Mouse (Mus musculus) adrenal gland, postnatal 36 days (tissue): ENCODE results near the gene Vti1a. TPM values are rescaled to one million over a fixed set of nuclear protein-coding genes. Genes with fewer than 3 reads are reported as not detected.

Experiments
- DNase-seq, 2 experiments: peaks; one replicate each; pipeline ENCODE4 v3.0.0; 2021; ENCODE audit warnings: mixed read lengths in 1 of 2
- total RNA-seq, 2 experiments: library from RNA; stranded (reverse); gene quantifications; 2 replicates each; pipeline ENCODE4 v1.2.3; 2021

The Vti1a gene
- total RNA-seq, 2 experiments from 2014 or later = 33.5 to 37.4 TPM

DNA sequence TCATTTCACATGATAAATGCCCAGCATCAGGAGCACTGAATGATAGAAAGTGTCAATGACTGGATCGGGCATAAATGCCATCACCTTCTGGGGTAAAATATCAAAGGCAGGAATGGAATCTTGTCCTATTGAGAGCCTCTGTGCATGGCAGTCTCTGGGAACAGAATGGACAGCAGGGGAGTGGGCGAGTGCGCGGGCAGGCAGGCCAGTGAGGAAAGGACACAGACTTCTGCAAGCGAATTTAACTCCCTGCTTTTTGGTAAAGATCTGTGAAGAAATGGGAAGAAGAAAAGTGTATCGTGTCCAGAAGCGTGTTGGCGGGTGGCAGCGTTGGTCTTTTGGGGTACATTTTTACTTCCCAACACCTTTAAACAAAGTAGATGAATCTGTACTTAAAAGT lies 207.2 kb downstream of the Vti1a start:
- DNase-seq = no peak

DNA sequence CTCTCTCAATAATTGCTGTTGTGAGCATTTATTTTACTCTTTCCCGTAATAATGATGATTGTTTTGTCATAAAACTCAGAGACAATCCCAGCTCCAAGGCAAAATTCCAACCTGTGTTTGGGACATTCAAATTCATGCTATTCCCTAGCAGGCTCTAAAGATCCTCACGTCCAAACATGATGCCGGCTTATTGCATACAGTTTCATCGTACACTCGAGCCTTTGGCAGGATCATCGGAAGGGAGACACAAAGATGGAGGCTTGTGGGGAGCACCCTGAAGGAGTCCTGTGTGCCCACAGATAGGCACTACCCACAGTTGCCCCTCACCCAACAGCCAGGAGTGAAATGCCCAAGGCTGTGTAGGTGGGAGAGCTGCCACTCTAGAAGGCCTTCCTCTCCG lies 208.3 kb downstream of the Vti1a start:
- DNase-seq = no peak

DNA sequence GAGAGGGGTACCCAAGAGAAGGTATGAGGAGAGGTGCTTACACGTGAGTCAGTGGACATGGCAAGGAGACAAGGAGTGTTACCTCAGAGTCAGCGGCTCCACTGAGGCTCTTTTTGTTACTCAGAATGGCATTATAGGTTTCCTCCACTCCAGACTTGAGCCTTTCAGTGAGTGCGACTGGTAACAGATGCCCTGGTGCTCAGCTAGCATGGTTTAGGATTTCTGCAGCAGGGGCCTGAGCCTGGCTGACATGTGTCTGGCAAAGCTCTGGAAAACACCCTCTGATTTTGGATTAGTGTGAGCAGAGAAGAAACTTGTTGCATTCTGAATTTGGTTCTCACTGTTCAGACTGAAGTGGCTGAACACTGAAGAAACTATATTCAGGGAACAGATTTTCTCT lies 209.0 kb downstream of the Vti1a start:
- no peak for DNase-seq

DNA sequence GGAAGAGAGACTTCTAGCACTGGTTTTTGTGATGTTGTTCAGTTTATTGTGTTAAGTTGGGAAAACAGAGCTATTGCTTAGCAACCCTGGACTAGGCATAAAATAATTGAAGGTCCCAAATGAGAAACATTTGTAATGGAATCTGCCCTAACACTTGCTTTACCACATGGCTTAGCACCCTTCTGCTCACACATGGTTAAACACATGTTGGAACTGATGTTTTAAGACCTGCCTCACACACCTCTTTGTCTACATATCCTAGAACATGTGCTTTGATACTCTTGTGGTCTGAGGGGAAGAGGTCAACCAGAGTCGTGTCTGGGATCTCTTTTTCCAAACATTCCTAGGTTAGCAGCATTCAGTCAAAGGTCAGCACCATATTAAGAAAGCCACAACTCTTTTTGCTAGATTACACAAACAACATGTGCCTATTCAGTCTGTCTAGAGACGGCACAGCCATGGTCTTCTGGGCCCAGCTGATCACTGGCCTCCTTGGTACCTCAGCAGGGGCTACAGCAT lies 210.7 kb downstream of the Vti1a start:
- no peak for DNase-seq

DNA sequence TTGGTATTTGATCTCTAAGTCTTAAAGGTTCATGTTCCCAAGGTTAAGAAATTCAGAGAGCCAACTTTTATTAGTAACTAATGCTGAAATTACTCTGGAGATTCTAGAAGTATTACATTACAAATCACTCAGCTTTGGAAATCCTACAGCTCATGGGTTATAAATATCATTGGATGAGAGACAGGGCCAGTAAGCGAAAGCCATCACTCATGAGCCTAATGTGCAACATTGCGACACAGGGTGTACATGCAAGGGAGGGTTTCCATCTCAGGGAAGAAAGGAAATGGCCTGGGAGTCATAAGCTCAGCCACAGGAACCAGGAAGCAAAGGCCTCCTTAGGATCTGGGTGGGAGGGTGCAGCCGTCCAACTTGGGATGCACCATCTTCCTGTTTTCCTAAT lies 213.9 kb downstream of the Vti1a start:
- peak in 1 of 2 experiments; percentile 6 for DNase-seq

DNA sequence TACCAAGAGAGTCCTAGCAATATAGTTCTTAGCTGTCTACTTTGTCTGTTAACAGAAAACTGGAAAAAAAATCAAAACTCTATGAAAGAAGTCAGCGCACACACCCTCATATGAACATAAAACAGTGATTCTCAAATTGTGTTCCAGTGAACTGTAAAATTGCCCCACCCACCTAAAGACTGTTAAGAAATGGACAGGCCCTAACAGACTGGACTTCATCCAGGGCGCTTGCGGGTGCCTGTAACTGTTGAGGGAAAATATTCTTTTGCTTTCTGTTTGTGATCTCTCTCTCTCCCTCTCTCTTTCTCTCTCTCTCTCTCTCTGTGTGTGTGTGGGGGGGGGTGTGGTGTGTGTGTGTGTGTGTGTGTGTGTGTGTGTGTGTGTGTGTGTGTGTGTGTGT lies 216.6 kb downstream of the Vti1a start:
- DNase-seq = no peak

DNA sequence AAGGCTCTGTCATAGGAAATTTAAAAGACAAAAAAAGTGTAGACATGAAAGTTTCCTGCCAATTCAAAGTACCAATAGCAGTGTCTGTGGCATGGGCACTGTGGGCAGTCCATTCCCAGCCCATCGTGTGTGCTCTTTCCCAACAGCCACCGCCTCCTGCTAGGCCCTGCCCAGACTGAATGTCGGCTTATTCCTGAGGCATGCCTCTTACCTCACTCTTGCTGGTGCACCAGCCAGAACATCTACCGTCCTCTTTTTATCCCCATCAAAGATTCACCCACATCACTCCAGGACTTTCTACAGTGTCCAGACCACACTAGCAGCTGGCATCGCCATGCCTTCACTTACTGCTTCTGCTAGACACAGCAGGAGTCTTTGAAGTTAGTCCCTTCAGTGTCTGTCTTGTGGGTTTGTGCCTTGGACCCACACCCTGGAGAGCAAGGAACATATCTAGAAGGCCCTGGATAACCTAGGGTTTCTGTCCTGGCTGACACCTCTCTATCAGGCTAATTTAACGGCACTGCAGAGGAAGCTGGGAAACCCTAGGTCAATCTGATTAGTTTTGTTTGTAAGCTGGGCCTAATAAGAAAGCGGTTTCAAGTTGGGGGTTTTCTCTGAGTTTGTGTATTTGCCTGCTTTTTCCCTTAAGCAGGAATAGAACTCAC lies 220.3 kb downstream of the Vti1a start:
- DNase-seq = no peak

DNA sequence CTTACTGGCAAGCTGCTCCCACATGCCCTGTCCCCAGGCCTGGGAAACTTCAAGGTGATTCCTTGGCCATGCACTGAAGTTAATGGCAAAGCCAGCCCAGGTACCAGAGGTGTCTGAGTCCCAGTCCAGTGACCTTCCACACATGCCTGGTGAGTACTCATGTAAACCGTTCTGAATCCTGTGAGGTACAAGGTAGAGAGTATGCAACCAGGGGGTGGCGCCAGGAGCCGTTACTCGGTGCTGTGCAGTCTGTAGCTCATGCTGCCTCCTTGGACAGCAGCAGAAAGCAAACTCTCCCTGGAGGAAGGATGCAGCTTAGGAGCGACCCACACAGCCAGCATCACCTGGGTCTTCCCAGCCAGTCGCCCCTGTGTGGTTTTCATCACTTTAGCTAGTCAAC lies 221.6 kb downstream of the Vti1a start:
- DNase-seq = peak; percentile 33 to 58

DNA sequence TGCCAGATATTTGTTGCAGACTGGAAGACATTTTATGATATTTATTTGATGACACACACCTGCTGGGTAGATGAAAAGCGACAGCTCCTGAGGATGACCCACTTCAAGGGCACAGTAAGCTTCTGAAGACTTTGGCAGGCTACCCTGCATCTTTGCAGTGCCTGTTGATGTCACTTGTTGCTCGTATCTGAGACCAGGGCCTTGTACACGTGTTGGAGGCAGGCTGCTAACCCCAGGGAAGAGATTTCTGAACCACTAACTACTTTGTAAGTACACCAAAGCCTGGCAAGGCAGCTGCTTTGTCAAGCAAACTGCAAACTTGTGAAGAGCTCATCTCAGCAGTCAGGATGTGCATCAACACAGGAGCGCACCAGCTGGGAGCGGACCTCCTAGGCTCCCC lies 225.5 kb downstream of the Vti1a start:
- no peak for DNase-seq

DNA sequence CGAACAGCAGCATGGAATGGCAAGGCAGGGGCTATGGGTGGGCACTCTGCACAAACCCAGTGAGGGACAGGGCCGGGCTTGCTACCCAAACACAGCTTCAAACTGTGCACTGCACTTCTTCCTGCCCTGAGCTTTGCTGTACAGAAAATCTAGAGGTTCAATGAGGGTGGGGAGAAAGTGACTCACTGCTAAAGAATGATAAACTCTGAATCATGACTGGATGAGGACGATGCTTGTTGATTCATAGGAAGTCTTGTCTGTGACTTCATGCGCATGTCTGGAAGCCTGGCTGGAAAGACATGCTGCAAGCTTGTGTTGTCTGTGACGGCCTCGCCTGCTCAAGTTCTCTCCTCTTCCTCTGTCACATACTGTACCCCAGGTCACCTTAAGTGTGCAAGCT lies 226.4 kb downstream of the Vti1a start:
- peak; percentile 30 to 41 for DNase-seq

DNA sequence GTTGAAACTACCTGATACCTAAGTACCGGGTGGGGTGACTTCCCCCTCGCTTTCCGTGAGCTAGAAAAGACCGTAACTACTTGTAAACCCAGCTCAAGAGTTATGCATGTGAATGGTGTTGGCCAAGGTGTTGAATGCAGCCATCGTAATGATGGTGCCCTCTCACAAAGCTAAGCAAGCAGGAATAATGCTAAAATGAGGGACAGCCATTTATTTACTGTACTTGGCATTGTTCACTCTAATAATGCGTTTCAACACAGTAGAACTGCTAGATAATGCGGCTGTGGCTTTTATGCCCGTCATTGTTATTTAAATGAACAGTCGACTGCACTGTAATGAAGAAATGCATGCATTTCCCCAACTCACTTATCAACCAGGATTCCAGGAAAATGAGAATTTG lies 227.1 kb downstream of the Vti1a start:
- DNase-seq = no peak

DNA sequence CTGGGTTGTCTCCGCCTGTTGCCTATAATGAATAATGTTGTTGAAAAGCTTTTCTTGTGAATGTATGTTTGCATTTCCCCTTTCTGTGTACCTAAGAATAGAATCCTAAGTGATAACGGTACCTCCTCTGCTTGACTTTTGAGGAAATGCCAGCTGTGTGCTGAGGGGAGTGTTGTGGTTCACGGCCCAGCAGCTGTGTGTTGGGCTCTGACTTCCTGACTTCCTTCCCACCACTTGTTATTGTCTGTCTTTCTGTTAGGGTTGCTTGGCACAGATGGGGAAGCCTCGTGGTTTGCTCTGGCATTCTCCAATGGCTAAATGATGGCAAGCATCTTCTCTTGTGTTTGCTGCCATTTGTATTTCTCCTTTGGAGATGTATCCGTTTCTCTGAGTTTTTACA lies 228.4 kb downstream of the Vti1a start:
- no peak for DNase-seq

DNA sequence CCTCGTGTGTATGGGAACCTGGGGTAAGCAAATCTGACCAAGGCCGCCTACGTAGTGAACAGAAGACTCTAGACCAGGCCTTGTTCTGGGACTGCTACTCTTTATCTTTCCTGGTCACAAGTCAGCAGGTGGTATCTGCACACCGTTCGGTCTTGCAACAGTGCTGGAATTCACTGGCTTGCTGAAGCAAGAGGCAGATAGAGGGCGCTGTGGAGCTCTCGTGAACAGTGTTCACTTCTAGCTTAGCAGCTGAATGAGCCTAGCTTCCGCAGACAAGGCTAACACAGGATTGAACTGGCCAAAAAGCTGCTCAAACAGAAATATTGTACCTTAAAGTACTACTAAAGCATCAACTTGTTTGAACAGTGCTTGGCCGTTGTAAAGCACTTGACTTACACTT lies 229.4 kb downstream of the Vti1a start:
- DNase-seq = peak; percentile 87 to 91

DNA sequence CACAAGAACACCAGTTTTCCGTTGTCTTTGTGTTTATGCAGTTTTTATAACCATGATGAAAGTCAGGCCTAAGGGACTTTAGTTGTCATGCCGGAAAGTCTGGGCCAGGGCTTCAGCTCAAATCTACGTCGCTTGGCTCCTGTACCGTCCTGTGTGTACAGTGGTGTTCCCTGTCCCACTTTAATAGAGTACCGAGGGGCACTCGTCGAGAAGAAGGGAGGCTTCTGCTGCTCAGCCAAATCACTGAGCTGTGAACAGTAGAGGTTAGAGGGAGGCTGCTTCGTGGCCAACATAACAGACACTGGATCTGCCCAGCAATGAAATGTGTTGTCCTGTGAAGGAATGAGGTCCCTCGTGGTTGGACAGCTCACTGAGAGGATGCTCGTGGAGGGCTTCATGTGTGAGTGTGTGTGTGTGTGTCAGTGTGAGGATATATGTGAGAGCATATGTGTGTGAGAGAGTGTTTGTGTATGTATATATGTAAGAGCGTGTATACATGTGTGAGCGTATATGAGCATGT lies 230.0 kb downstream of the Vti1a start:
- no peak for DNase-seq

DNA sequence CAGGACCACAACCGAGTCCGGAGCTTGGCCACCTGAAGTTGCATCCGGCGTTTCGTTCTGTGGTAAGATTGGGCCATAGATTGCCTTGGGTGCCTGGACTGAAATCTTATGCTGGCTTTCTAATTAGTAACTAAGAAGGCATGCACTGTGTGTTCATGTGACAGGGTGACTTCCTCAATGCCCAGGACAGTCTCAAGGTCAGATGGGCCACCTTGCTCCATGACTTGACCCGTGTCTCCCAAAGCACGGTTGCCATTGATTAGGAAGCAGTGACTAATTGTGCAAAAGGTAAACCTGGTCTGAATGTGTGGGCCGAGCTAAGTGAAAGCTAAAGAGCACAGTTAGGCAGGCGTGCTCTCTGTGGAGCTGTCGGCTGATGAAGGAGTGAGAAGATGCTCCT lies 232.1 kb downstream of the Vti1a start:
- DNase-seq = no peak

DNA sequence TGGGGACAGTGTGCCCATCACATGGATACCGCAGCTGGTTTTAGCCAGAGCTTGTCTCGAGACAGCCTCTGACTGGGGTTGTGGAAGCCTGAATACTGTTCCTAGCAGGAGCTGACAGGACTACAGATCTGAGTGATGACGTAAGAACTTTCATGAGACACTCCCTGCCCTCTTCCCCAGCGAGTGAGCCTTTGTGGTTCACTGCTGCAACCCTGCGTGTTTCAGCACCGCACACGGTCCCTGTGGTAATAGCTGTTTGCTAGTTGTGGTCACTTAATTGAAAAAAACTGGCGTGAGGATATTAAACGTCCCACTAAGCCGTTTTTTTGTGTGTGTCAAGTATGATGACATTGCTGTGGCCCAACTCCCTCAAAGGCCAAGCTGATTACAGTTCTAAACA lies 232.6 kb downstream of the Vti1a start:
- no peak for DNase-seq

DNA sequence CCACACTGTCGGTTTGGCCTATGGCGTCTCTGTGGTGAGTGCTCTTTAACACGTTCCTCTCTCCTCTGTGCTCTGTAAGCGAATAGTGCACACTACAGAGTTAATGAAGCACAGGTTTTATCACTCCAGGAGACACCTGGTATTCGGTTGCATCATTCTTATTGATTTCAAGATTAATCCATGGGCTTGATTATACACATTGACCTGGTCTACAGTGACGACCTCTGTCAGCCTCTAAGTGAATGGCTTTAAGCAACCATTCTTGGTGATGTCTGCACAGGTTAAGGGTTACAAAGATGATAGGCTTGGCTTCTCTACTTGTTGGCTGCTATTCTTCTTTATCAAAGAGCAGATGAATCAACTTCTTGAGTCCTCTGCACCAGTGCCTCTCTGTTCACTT lies 234.1 kb downstream of the Vti1a start:
- DNase-seq = no peak

DNA sequence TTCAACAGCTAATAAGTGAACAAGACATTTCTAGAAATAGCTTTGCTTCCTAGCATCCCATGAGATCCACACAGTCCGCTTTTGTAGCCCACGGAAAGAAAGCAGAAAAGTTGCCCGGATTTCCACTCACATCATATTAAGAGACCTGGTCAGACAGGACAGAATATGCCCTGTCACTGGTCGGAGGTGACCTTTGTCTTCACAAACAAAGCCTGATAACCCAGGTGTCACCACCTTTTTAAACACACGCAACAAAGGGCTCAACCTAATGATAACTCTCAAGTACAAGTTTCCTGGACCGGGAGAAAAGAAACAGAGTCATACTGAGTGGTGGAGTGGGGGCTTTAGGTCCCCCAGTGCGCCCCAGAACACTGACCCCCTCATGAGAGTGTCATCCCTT lies 236.2 kb downstream of the Vti1a start:
- DNase-seq = no peak

DNA sequence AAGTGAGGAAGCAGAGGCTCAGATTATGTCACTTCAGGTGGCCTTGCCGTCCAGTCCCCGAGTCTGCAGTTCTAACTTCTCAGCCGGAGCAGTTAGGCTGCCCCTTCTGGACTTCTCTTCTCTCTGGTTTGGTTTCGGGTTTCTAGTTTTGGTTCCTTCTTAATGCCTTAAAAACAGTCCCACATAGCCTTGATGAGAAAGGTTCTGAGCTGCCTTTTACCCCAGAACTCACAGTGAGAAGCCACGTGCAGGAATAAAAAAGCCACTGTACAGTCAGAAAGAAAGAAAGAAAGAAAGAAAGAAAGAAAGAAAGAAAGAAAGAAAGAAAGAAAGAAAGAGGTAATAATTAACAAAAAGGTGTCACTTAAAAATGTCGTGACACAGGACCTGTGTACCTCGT lies 236.8 kb downstream of the Vti1a start:
- DNase-seq = no peak

DNA sequence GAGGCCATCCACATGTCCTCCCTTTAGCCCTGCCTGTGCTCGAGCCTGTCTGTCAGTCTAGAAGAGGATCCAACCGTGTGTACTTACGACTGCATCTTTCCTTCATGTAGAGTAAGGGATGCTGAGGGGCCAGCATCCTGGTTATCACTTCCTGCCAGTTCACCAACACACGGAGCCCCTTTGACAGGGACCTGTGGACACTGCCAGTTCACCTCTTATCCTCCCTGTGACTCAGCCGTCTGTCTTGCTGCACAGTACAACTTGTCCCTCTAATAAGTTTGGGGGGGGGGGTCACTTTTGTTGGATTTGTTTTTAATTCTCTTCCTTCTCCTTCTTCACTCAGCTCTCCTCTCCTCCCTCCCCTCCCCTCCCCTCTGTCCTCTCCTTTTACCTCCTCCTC lies 238.2 kb downstream of the Vti1a start:
- no peak for DNase-seq

DNA sequence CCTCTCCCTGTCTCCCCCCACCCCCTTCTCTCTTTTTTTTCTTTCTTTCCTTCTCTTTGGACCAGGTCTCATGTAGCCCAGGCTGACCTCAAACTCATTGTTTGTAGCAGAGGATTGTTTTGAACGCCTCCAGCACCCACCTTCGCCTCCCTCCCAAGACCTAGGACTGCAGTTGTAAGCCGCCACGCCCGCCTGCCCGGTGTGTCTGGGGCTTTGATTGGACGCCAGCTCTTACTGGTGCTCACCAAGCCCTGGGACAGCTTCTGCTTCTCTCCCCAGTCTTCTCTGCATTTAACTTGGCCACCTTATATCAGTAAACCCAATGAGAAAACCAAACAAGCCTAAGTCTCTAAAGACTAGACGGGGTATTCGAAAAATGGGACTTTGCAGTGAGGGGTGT lies 238.6 kb downstream of the Vti1a start:
- DNase-seq = no peak

DNA sequence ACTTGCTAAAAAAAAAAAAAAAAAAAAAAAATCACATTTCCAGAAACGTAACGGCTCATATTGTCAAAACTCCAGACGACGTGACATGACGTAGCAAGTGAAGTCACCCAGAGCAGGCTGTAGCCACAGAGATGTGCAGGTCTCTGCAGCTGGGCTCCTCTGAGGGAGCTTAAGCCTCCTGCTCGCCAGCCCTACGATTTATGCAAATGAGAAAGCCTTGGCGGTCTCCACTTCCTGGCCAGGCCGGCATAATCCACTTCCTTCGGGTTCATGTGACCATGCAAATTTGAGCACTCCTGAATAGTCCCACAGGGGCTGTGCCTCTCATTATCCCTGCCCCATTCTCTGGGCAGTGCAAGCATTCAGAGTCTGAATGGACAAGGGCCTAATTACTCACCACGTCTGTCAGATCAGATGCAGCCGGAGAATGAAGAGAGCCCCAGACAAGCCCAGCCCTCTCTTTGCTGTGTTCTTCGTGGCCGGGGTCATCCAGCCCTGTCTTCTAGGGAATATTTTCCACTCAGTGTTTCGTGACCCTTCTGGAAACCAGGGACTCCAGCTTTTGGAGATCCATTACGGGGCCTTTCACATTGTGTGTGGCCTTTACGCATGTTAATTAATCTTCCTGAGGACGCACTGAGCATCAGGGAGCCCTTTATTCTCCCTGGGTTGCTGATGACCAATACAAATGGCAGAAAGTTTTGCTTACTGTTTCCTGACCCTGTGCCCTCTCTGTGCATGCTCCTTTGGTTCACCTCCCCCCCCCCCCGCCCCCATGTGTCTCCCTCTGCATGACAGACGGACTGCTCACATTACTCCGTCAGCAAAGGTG lies 240.3 kb downstream of the Vti1a start:
- DNase-seq = peak in 1 of 2 experiments; percentile 24

DNA sequence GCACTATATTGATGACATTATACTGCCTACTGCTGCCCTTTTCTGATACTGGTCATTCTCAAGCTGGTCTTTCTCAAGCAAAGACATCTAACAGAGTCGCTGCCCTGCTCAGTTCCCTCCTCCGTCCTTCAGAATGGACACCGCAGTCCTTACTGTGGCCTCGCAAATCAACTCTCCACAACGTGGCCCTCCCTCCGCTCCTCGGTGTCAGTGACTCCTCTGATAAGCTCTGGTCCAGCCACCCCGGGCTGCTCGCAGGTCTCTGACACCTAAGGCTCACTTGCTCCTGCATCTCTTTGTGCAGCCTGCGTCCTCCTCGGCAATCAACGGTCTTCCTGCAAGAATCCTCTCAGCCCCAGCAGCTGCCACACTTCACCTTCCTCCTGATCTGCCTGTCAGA lies 243.2 kb downstream of the Vti1a start:
- DNase-seq = peak; percentile 26 to 42
